Mouse (Mus musculus) spleen, postnatal 4 days (tissue): ENCODE data around the gene Gm20888.
"Not testable (repeated sequence)": the region's sequence is repeated elsewhere in the genome, so short reads cannot be mapped to it uniquely, and the experiment has no call there.

Source experiments
- DNase-seq, 2 experiments: peaks; one replicate each; pipeline ENCODE4 v3.0.0; 2022; ENCODE audit warnings: low spot score in 2 of 2

The Gm20888 gene

GRCm38 (mm10) chrY:70441582-70441981 is at the start of gene Gm20888:
Gene Gm20888 (plus strand): TSS chrY:70441882.
- not testable (repeated sequence) for DNase-seq
